Mouse (Mus musculus): ENCODE data around the gene Rif1.
"Not testable (repeated sequence)": the region's sequence is repeated elsewhere in the genome, so short reads cannot be mapped to it uniquely, and the experiment has no call there.

DNA sequence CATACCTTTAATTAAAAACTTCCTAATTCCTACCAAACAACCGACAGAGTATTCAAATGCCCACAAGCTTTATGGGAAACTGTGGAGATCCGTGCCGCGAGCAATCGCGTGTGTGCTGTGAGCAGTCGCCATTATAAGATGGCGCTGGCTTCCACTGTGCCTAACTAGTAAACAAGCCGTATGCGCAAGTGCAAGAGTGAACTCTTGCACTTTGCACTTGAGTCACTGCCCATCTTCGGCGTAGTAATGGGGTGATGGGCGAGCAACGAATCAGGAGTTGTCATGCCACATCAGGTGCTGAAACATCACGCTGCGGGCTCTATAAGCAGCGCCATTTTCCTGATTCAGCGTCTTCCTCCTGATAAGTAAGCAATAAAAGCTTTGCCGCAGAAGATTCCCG is 58.7 kb downstream of the Rif1 start:
- not testable (repeated sequence) for TF ChIP-seq CTCF, POLR2A (IDR thresholded peaks at IDR 0.05; ENCODE audit: extremely low read depth, insufficient read depth, low read length)

Data from cortical plate, adult 2 months (tissue).